Mouse (Mus musculus): Measurements from ENCODE around the gene Tmem200a.

Tmem200a gene

GRCm38 (mm10) chr10:25887225-25887624 is 191.6 kb downstream of the Tmem200a start:
- DNase-seq (ENCODE audit: low read depth, low spot score) = no peak

GRCm38 (mm10) chr10:25884512-25884911 is 194.3 kb downstream of the Tmem200a start:
- no peak for DNase-seq (ENCODE audit: low read depth, low spot score)

GRCm38 (mm10) chr10:25877731-25878130 is 201.1 kb downstream of the Tmem200a start:
- no peak for DNase-seq (ENCODE audit: low read depth, low spot score)

GRCm38 (mm10) chr10:25876809-25877208 is 202.0 kb downstream of the Tmem200a start:
- no peak for DNase-seq (ENCODE audit: low read depth, low spot score)

- no peak for DNase-seq (ENCODE audit: low read depth, low spot score)
These were observed 210.1 kb downstream of the Tmem200a start for GRCm38 (mm10) chr10:25868739-25869138.

Measured in 3T3-L1 (cell line).